Mouse (Mus musculus) bone marrow, adult 2 months (tissue): Measurements from ENCODE around the gene Tanc1.

Experiments used
- CTCF ChIP-seq: fragments of 200-500 bp; IDR thresholded peaks from 2 replicates; pipeline ENCODE4 v1.5.1; 2011; ENCODE audit warnings: low read length, control low read depth; ENCODE audit not compliant: control insufficient read depth, insufficient read depth
- POLR2A ChIP-seq: fragments of 200-500 bp; IDR thresholded peaks from 2 replicates; pipeline ENCODE4 v1.6.1; 2011; ENCODE audit warnings: low read depth, mild to moderate bottlenecking, control low read depth, low read length, borderline replicate concordance; ENCODE audit not compliant: control insufficient read depth

DNA sequence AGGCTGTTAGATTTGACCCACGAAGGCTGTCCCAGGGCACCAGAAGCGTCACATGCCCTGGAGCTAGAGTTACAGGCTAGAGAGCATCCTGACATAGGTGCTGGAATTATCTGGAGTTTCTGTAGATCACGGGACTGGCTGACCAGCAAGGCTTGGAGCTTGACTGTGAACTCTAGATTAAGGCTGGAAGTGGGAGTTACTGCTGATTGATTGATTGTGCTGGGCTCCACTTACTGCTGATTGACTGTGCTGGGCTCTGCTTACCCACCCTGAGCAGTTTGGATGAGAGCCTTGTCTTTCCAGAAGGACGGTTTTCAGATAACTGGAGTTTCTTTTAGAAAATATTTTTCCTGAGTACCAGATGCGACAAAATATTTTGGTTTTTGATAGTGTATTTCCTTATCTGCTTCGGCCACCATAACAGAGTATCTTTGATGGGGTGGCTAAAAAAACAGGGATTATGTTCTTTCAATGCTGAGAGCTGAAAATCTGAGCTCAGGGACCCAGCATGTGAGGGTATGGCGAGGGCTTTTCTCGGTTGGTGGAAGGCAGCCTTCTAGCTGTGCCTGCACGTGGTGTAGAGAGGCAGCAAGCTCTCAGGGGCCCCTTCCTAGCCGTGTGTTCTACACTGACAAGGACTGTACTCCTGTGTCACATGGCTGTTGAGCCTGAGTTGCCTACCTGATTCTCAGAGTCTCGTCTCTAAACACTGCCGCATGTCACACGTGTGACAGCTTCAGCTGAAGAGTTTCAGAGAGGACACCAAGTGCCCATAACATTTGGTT is 96.3 kb downstream of the Tanc1 start:
- TF ChIP-seq CTCF (no peak), POLR2A (no peak)
